Mouse (Mus musculus) left cerebral cortex, postnatal 36 days (tissue): ENCODE results near the gene Med24. TPM values are rescaled to one million over a fixed set of nuclear protein-coding genes. Genes with fewer than 3 reads are reported as not detected.
"Not testable (repeated sequence)": the region's sequence is repeated elsewhere in the genome, so short reads cannot be mapped to it uniquely, and the experiment has no call there.

Source experiments
- DNase-seq, 2 experiments: peaks; one replicate each; pipeline ENCODE4 v3.0.0; 2021 to 2022; ENCODE audit warnings: low spot score in 2 of 2, mixed read lengths in 1 of 2
- intact Hi-C: fragments of 180-260 bp; cut with DNase I; formaldehyde crosslinking; loops from one replicate; pipeline ENCODE4 v1.15.1; 2025
- total RNA-seq, 2 experiments: library from RNA; stranded (reverse); gene quantifications; 2 replicates each; pipeline ENCODE4 v1.2.3; 2021

The Med24 gene
- total RNA-seq, 2 experiments from 2014 or later, result 123 to 133 TPM

DNA sequence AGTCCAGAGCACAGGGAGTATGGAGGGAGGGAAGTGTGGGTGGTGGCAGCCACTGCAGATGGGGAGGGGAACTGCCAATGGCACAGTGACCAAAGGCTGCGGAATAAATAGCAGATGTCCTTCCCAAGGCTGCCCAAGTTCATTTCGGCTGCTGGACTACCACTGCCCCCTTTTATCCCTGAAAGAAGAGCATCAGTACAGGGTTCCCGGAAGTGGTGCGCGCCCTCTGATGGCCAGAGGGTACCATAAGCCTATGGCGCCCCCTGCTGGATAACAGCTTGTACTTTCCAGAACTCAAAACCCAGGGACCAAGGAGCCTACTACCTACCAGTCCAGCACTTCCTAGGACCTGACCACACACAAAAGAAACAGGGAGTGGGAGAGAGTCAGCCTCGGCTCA lies 56.1 kb downstream of the Med24 start:
- intact Hi-C loops, result not testable (repeated sequence)
- DNase-seq, result peak in 1 of 2 experiments; percentile 39

DNA sequence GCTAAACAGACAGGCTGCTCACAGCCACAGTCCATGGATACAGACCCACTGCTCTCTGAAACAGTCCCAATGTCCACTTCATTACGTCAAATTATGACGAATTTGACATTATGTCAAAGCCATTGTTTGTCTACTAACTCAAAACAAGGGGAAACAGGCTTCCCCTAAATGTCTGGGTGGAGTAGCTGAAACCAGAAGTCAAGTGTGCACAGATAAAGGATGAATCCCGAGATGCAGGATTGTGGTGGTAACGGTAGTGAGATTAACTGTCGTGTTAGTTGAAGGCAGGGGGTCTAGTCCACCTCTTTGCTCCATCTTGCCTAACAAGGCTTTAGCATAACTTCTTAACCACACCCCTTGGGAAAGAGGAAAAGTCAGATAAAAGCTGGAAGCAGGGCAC lies 56.8 kb downstream of the Med24 start:
- intact Hi-C loops, result no loop called here
- DNase-seq, result no peak

DNA sequence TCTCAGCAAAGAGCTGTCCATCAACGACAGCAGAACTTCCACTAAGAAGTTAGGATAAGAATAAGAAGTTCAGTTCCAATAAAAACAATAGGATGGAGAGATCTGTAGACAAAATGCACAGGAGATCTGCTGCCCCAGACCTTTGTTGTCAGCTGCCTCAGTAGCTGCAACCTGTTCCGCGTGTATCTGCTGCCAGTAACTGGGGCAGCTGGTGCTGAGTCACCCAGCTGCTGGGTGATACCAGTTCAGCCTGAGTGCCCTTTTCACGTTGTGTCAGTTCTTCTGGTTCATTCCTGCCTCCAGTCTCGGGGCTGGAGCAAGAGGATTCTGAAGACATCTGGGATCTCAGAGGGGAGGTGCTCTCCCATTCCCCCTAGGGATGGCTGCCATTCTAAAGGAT lies 57.4 kb downstream of the Med24 start:
- intact Hi-C loops, result no loop called here
- DNase-seq, result no peak

DNA sequence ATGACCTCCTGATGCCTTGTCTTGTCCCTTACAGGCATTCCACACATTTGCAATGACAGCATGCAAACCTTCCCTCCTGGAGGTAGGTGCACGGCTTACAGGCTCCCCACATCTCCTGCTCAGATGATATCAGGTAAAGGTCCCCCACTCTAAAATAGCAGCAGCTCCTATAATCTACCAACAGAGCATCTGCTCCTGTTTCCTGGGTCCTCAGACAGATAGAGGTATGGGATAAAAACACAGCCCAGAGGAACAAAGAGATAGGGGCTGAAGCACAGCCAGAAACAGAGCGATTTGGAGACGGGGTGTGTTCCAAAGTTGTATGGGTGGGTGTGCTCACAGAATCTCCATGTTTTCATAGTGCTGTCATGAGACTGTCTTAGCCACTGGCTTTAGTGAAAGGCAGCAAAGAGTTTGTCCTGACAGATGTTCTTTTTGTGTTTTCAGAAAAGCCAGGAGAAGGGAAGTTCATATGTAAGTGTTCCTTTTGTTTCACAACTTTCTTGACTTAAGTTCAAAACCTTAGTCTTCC lies 57.9 kb downstream of the Med24 start:
- no peak for DNase-seq
- intact Hi-C loops, result no loop called here

DNA sequence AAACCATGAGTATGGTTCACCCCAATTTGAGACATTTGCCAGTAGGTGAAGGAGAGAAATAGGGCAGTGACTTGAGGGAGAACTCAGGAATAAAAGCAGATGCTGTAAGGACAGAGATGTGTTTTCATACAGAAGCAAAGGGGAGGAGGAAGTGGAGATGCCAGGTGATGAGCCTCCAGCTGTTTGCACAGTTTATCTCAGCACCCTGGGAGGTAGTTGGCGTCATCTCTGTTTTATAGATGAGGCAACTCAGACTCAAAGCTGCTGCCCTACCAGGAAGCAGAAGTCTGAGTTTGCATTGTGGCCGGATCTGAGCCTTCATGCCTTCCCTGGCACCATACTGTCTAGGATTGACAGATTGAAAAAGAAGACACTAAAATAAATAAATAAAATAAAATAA lies 60.3 kb downstream of the Med24 start:
- intact Hi-C loops, result no loop called here

DNA sequence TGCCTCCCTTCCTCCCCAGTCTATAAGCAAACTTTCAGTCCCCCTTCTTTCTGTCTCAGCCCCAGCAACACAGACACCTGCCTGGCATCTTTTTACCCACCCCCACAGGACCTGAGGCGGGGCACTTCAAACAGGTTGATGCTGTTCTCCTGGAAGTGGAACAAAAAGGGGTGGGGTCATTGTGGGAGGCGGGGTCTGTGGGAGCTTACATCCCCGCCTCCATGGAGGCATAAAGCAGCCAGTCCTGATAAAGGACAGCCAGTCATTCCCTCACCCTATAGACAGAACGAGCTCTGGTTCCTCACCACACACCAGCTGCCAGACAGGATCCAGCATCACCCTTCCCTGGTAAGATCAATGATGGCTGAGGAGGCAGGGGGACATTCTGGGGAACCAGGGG lies 65.1 kb downstream of the Med24 start, which contains the start of gene Gsdma:
TSS of gene Gsdma (plus strand) at position 261 of the 400 bp plus-strand sequence.
- DNase-seq, result no peak
- intact Hi-C loops, result no loop called here

More for the DNA sequence above, 60.3 kb downstream of the Med24 start:
- no peak for DNase-seq

DNA sequence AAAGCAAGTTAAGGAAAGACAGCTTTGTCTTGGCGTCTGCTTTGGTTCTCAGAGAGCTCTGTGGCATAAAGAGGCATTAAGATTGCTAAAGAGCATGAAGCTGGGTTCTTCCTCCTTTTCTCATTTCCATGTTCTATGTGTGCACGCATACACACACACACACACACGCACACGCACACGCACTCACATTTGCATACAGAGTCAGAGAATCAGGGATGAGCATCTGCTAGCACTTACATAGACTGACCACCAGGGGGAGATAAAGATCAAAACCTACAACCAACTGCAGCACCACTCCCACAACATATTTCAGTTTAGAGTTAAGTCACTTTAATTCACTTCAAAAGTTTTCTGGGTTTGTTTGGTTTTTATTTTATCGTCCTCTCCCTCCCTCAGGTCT lies 68.7 kb downstream of the Med24 start:
- peak in 1 of 2 experiments; percentile 20 for DNase-seq
- intact Hi-C loops, result no loop called here

DNA sequence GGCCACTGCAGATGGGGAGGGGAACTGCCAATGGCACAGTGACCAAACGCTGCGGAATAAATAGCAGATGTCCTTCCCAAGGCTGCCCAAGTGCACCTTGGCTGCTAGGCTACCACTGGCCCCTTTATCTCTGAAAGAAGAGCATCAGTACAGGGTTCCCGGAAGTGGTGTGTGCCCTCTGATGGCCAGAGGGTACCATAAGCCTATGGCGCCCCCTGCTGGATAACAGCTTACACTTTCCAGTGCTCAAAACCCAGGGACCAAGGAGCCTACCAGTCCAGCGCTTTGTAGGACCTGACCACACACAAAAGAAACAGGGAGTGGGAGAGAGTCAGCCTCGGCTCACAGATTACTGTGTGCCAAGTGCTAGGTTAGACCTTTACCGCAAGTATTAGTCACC lies 74.2 kb downstream of the Med24 start:
- intact Hi-C loops, result not testable (repeated sequence)
- DNase-seq, result peak in 1 of 2 experiments; percentile 9

Other genes starting within 250 kb of the Med24 start
- not detected for gene Ikzf3, start 183.4 kb downstream of the Med24 start, total RNA-seq
- gene Zpbp2, start 178.3 kb downstream of the Med24 start, total RNA-seq, result under 1 TPM in 1 of 2 experiments, not detected in 1; 0.20 TPM
- 10 to 100 TPM; 46.5 to 47.8 TPM for gene Ormdl3, start 142.1 kb downstream of the Med24 start, total RNA-seq
- gene Lrrc3c, start 131.1 kb downstream of the Med24 start, total RNA-seq, result not detected
- gene Gm12355, start 103.8 kb downstream of the Med24 start, total RNA-seq, result 10 to 100 TPM in 1 of 2 experiments, 1 to 10 TPM in 1; 9.4 to 10.6 TPM
- not detected for gene Gsdma3, start 103.1 kb downstream of the Med24 start, total RNA-seq
- not detected for gene Gsdma2, start 82.7 kb downstream of the Med24 start, total RNA-seq
- gene Gsdma, start 65.1 kb downstream of the Med24 start, total RNA-seq, result not detected
- gene Psmd3, start 46.9 kb downstream of the Med24 start, total RNA-seq, result 100 to 1,000 TPM; 131 to 145 TPM
- not detected for gene Csf3, start 28.2 kb downstream of the Med24 start, total RNA-seq
- gene Thra, start 11.2 kb upstream of the Med24 start, total RNA-seq, result 100 to 1,000 TPM; 718 to 779 TPM
- 100 to 1,000 TPM; 117 to 141 TPM for gene Nr1d1, start 45.9 kb upstream of the Med24 start, total RNA-seq
- 100 to 1,000 TPM; 169 to 193 TPM for gene Msl1, start 66.1 kb upstream of the Med24 start, total RNA-seq
- gene Casc3, start 75.5 kb upstream of the Med24 start, total RNA-seq, result 10 to 100 TPM; 46.7 to 63.5 TPM
- 100 to 1,000 TPM; 139 to 161 TPM for gene Rapgefl1, start 107.3 kb upstream of the Med24 start, total RNA-seq
- 10 to 100 TPM; 67.4 to 74.6 TPM for gene Wipf2, start 134.2 kb upstream of the Med24 start, total RNA-seq
- gene Cdc6, start 178.4 kb upstream of the Med24 start, total RNA-seq, result under 1 TPM; 0.39 to 0.47 TPM
- 10 to 100 TPM; 10.5 to 11.6 TPM for gene Rara, start 198.4 kb upstream of the Med24 start, total RNA-seq